Mouse (Mus musculus) layer of hippocampus, postnatal 14 days (tissue): ENCODE results near the gene H2-M5. TPM values are rescaled to one million over a fixed set of nuclear protein-coding genes. Genes with fewer than 3 reads are reported as not detected.

ENCODE experiments used
- DNase-seq, 2 experiments: peaks; one replicate each; pipeline ENCODE4 v3.0.0; 2021 to 2022; ENCODE audit warnings: low spot score in 2 of 2, mixed read lengths in 1 of 2
- total RNA-seq, 2 experiments: library from RNA; stranded (reverse); gene quantifications; 2 replicates each; pipeline ENCODE4 v1.2.3; 2021

The H2-M5 gene
- total RNA-seq, 2 experiments from 2014 or later = 2.1 to 3.0 TPM

DNA sequence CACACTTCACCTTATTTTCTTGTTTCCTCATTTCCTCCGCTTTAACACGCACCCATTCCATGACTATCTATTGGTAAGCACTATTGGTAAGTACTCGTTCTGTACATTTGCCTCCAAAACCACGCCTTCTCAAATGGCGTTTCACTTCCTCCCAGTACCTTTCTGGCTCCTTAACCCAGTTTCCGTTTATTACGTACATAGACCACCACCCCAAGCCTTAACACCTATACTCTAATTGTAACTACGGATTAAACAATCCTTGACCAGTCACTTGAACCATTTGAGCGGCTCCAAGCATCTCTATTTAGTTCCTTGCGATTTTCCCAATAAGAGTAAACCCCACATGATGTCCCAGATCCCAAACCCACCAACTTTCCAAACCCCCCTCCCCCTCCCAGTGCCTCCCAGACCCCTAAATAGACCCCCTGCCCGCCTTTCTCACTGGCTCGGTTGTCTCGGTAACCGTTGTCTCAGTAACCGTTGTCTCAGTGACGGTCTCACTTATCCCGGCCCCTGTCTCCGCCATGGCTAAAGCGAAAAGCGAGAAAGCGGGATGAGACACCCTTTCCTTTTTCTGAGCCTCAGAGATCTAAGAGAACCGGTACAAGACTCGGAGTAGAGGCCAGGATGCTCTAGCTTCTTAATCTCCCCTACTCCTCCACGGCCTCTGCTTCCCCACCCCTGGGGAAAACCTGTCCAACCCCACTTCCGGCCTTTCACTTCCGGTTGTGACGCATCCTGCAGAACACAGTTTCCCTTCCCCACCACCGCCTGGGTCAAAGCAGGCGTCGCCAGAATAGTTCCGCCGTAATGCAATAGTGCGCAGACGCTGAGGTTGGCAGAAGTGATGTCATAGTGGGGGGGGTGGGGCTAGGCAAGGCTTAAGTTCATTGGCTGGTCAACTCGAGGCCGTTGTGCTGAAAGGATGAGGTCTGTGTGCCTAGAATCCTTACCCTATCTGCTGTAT is 38.1 kb downstream of the H2-M5 start, which contains the start of gene Ppp1r11:
TSS of gene Ppp1r11 (minus strand) at position 761 of the 967 bp plus-strand sequence.
- peak; percentile 95 to 98 for DNase-seq

DNA sequence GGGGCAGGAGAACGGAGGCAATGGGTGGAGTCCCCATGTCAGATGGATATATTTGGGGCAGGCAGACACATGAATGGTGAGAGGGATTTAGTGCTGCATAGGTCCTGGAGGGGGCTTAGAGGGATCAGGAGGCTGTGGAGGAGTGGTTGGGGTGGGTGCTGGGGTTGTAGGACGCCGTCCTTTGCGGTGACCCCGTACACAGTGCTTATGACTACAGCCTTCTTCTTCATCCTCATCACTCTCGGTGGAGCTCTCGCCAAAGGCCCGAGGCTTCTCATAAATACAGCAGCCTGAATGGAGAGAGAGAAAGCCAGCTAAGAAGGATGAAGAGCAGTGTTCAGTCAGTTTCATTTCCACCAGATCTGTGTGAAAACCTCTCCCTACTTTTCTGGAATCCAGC is 40.1 kb downstream of the H2-M5 start:
- DNase-seq = no peak

- no peak for DNase-seq
Observed at GRCm38 (mm10) chr17:36948286-36948685, 41.1 kb downstream of the H2-M5 start.

DNA sequence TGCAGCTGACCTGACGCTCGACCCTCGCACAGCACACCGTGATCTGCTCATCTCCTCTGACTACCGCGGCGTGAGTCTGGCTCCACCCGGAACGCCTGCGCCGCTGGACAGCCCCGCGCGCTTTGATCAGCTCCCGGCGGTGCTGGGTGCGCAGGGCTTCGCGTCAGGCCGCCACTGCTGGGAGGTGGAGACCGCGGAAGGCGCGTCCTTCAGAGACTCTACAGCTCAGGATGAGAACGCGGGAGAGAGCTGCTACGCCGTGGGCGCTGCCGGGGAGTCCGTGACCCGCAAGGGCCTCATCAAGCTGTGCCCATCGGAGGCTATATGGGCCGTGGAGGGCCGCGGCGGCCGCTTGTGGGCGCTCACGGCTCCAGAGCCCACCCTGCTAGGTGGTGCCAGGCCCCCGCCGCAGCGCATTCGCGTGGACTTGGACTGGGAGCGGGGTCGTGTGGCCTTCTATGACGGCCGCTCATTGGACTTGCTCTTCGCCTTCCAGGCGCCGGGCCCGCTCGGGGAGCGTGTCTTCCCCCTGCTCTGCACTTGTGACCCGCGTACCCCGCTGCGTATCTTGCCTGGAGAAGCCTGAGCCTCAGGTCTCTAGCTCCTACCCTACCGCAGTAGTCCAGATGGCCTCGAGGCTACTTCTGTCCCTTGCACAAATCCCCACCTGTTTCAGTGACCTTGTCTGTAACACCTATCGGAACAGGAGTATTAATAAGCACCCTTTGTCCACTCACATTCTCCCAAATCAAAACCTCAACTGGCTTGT is 42.1 kb downstream of the H2-M5 start:
- peak; percentile 52 to 64 for DNase-seq

GRCm38 (mm10) chr17:36944121-36944775 is 45.1 kb downstream of the H2-M5 start:
- DNase-seq = no peak

GRCm38 (mm10) chr17:36943691-36944090 is 45.6 kb downstream of the H2-M5 start:
- no peak for DNase-seq

DNA sequence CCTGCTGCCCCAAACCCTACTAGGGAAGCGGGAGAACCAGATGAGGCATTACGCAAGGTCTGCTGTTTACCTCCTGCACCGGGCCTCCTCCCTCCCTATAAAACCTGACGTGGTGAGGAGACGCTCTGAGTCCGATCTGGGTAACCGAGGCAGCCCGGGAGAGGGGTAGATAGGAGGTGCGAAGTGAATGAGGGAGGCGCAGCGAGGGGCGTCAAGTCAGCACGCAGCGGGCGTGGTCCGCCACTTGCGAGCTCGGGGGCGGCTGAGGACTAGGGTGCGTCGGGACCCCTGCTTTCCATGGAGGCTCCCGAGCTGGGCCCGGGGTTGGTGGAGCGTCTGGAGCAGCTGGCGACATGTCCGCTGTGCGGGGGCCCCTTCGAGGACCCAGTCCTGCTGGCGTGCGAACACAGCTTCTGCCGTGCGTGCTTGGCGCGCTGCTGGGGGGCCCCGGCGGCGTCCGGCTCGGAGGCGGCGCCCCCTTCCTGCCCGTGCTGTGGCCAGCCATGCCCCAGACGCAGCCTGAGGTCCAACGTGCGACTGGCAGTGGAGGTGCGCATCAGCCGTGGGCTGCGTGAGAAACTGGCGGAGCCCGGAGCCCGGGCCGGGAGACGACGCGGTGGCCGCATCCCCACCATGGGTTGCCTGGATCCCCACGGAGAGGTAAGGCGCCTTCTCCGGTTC is 46.4 kb downstream of the H2-M5 start, which contains the start of gene Rnf39:
TSS of gene Rnf39 (plus strand) at position 128 of the 681 bp plus-strand sequence.
- no peak for DNase-seq

DNA sequence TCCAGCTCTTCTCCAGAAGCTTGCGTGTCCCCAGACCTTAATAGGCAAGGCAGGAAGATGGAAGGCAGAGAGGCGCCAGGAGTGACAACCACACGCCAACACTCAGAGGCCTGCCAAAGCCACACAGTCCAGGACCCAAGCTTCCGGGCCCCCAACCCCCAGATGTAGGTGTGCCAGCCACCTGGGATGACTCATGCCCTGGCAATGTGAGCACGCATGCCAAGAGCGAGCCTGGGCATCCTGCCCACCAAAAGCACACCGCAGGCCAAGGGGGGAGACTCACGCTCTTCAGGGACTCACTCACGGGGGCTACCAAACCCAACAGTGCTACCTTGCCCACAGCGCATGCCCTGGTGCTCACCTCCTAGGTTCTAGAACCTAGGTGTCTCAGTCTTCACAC is 46.9 kb downstream of the H2-M5 start:
- DNase-seq = no peak

DNA sequence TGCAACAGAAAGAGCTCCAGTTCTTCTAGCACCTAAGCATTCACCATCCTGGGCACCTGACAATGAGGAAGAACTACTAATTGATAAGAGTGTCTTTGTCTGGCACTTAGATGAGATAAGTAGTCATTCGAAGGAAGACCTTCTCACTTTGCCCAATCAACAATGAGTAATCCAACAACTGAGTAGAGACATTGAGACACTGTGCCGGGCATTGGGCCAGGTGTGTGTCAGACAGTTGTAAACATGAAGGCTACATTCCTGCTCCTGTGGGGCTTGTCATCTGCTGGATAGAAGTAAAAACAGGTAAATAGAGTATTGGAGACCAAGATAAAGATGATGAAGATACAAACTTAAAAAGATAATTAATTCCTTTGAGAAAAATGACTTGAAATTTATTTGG is 51.3 kb downstream of the H2-M5 start:
- DNase-seq = no peak

Other genes starting within 250 kb of the H2-M5 start
- gene H2-M10.5, start 216.6 kb downstream of the H2-M5 start, total RNA-seq = not detected
- gene H2-M10.6, start 177.4 kb downstream of the H2-M5 start, total RNA-seq = not detected
- 10 to 100 TPM; 23.5 to 27.1 TPM for gene Trim26, start 152.4 kb downstream of the H2-M5 start, total RNA-seq
- not detected for gene Trim15, start 122.3 kb downstream of the H2-M5 start, total RNA-seq
- gene Trim10, start 120.0 kb downstream of the H2-M5 start, total RNA-seq = not detected
- gene Trim40, start 99.4 kb downstream of the H2-M5 start, total RNA-seq = not detected
- not detected for gene Trim31, start 91.4 kb downstream of the H2-M5 start, total RNA-seq
- gene Rnf39, start 46.6 kb downstream of the H2-M5 start, total RNA-seq = 1 to 10 TPM; 4.2 to 4.6 TPM
- gene Ppp1r11, start 37.8 kb downstream of the H2-M5 start, total RNA-seq = 10 to 100 TPM; 88.6 to 96.9 TPM
- 10 to 100 TPM; 29.3 to 34.2 TPM for gene Znrd1, start 31.0 kb downstream of the H2-M5 start, total RNA-seq
- 1 to 10 TPM; 5.6 to 5.9 TPM for gene Znrd1as, start 30.9 kb downstream of the H2-M5 start, total RNA-seq
- not detected for gene 2410137M14Rik, start 8.3 kb downstream of the H2-M5 start, total RNA-seq
- 10 to 100 TPM; 33.4 to 34.3 TPM for gene Zfp57, start 11.6 kb upstream of the H2-M5 start, total RNA-seq
- 10 to 100 TPM; 56.9 to 66.4 TPM for gene Mog, start 33.9 kb upstream of the H2-M5 start, total RNA-seq
- 100 to 1,000 TPM; 609 to 643 TPM for gene Gabbr1, start 56.4 kb upstream of the H2-M5 start, total RNA-seq
- under 1 TPM in 1 of 2 experiments, not detected in 1; 0.12 TPM for gene Olfr90, start 99.0 kb upstream of the H2-M5 start, total RNA-seq
- gene Olfr91, start 108.7 kb upstream of the H2-M5 start, total RNA-seq = not detected
- not detected for gene Olfr92, start 130.6 kb upstream of the H2-M5 start, total RNA-seq
- gene Olfr93, start 172.0 kb upstream of the H2-M5 start, total RNA-seq = not detected
- not detected for gene Ubd, start 204.4 kb upstream of the H2-M5 start, total RNA-seq
- gene Olfr94, start 211.5 kb upstream of the H2-M5 start, total RNA-seq = not detected
- gene Olfr95, start 223.6 kb upstream of the H2-M5 start, total RNA-seq = not detected
- not detected for gene Olfr96, start 230.6 kb upstream of the H2-M5 start, total RNA-seq
- gene Olfr97, start 247.8 kb upstream of the H2-M5 start, total RNA-seq = not detected